Mouse (Mus musculus) inflammation-experienced regulatory T-cells, adult 6 months (primary cell): ENCODE results near the gene Matn4. TPM values are rescaled to one million over a fixed set of nuclear protein-coding genes. Genes with fewer than 3 reads are reported as not detected.

Source experiments
- ATAC-seq: one replicate; pipeline ENCODE4 v1.8.0; 2017
- polyA plus RNA-seq, 3 experiments: library from polyadenylated mRNA; unstranded; fragments of 100-300 nt; shearing (Covaris generic); gene quantifications; one replicate each; pipeline ENCODE4 v1.2.1; 2017

The Matn4 gene
- polyA plus RNA-seq, 3 experiments from 2014 or later = 0.21 TPM; not detected in 2

GRCm38 (mm10) chr2:164435216-164436090 is 30.5 kb upstream of the Matn4 start:
- ATAC-seq = no peak

DNA sequence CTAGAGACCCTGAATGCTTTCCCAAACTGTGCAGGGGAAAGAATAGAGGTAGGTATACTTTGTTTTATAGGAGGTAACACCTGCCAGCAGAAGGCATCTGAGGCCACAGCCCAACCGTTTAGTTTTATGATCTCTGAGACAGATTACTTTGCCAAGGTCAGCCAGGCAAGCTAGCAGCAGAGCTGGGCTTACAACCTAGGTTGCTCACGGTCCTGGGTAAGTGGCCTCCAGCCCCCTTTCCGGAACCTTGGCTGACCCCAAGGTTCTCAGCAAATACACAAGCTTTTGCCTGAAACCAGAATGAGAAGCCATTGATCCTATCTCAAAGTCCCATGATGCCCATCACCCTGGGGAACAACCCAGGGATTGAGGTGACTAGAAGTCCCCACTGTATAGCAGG is 29.7 kb upstream of the Matn4 start:
- no peak for ATAC-seq

GRCm38 (mm10) chr2:164433278-164433895 is 28.4 kb upstream of the Matn4 start:
- ATAC-seq = no peak

DNA sequence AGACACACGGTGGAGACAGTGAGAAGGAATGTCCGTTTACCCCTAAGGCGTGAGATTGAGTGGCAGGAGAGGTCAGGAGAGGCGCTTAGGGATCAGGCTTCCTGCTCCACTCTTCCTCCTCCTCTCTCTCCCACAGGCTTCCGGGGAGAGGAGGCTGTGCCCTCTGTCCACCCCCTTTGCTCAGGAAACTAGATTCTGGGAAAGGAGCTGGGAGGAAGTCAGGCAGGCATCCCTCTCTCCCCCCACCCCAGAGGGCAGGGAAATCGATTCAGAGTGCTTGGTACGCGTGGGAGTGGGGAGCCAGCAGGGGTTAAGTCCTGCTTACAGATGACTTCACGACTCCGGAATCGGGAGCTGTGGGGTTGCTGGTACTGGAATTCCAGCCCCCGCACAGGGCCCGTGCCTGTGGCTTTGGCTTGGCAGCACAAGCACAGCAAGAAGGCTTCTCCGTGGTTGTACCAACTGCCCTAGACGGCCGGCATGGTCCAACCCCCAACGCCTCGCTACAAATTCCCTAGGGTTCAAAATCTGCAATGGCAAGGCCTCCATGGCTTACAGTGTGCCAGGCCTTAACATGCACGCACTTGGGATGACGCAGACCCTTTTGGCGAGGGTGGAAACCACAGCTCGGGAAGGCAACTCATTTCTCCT is 27.7 kb upstream of the Matn4 start:
- ATAC-seq = no peak

DNA sequence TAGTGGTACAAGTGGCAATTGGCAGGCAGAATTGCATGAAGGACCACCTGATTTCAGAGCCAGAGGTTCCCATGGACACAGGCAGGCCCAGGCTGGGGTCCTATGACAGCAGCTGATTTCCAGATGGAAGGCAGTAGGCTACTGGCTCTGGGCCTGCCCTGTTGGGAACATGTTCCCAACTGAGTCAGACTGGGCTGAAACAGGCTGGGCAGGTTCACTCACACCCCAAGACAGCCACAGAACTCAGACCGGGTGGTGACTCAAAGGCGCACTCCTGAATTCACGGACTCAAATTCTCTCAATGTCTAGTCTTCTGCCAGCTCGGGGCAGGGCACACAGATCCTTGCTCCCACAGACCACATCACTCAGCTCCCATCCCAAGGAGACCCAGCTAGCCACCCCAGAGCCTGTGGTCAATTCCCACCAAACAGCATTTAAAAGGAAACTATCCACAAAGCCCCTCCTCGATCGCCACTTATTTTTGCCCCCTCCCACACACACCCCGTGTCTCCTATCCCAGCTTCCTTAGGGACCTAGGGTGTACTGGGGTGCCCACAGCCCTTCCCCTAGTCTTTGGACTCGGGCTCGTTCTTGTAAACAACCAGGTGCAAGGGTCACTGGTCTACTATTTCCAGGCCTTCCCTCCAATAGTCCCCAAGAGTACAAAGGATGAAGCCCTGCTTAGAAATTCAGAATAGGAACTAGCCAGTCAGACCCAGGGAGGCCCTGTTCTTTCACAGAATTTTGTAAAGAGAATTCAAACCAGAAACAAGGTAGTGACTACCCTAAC is 26.9 kb upstream of the Matn4 start:
- ATAC-seq = no peak

GRCm38 (mm10) chr2:164430697-164431096 is 25.7 kb upstream of the Matn4 start:
- no peak for ATAC-seq

- no peak for ATAC-seq
These were observed 25.1 kb upstream of the Matn4 start for GRCm38 (mm10) chr2:164429881-164430615.

DNA sequence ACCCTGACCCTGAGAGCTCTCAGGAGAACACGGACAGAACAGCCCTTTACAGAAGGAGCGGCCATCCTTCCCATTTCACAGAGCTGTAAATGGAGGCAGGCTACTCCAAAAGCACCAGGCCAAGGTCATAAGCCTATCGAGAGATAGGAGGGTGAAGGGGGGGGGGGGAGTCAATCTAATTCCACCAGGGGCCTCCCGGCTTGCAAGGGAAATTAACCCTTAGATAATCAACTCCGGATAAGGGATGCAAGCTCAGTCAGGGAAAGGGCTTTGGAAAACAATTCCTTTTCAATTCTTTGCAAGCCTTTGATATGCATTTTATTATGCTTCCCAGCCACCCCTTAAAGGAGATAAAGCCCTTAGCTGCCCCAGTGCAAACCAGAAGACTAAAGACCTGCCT is 23.5 kb upstream of the Matn4 start:
- no peak for ATAC-seq

- ATAC-seq = no peak
These were observed 22.0 kb upstream of the Matn4 start for GRCm38 (mm10) chr2:164426952-164427351.

DNA sequence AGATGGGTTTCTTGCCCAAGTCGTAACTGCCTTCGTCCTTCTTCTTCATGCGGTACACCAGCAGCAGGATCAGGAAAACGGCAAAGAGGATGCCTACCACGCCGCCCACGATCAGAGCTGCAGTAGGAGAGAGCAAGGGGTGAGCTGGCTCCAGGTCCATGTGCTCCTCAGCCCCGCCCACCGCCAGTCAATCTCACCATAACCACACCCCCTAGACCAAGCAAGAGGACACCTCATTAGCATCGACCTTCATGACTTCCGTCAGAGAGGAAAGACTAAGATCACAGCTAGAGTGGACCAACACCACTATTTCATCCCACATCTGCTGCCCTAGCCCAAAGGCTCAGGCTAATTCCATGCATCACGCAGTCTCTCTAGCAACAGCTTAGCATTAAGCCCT is 21.2 kb upstream of the Matn4 start:
- ATAC-seq = no peak

DNA sequence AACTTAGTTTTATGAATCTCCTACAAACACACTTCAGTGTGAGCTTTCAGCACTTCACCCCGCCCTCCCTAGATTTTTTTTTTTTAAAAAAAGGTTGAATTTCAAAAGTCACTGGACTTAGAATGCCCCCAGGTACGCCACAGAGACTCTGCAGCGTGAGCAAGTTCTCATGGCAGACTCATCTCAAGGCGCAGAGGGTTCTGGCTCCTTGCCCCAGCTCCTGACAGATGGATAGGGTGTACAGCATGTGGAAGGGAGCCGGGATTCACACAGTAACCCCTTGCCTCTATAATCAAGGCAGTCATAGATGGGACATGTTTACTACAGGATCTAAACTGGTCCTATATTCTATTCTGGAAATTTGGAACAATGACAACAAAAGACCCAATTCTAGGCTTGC is 20.4 kb upstream of the Matn4 start:
- no peak for ATAC-seq

- ATAC-seq = no peak
These were observed 19.4 kb upstream of the Matn4 start for GRCm38 (mm10) chr2:164424406-164424805.

DNA sequence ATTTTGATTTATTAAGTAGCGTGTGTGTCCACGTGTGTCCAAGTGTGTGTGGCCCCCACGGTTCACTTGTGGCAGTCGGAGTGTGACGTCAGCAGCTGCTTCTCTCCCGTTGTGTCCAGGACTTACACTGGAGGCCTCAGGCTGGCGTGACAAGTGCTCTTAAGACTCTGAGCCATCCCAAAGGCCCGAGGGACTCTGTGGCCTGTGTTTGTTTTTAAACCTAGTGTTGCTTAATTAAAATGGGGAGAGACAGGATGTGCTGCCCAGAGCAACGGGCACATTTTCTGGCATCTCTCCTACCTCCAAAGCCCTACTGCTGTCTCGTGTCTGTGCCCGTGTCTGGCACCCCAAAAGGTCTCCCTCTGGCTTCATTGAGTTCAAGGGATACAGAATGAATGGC is 18.5 kb upstream of the Matn4 start:
- ATAC-seq = no peak

DNA sequence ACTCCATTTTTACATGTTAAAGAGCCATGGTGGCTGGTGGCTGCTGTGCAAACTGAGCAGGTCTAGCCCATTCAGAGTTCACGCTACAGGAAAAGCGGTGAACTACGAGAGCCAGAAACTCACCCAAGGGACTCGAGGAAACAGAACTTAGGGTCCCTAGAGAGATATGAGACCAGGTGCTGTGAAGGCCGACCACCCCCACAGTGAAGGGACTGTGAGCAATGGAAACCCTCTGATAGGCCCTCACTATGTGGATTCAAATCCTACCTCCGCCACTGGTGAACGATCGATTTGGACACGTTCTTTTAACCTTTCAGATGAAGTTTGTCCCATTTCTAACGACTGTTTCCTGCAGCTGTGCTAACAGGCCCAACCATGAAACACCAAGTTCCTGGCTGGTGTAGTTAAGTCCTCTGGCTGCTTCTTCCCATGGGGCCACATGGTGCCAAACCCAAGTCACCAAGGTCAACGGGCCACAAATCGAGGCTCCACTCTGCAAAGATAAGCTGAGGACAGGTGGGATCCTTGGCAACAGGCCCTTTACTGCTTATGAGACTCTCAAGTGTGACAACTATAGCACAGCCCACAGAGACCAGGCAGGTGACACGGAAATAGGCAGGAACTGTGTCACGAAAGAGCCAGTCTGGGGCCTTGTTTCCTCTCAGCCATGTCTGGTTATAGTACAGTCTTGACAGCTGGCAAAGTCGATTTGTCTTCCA is 17.9 kb upstream of the Matn4 start:
- no peak for ATAC-seq

- no peak for ATAC-seq
These were observed 17.0 kb upstream of the Matn4 start for GRCm38 (mm10) chr2:164421979-164422378.

GRCm38 (mm10) chr2:164421306-164421705 is 16.3 kb upstream of the Matn4 start:
- ATAC-seq = no peak

DNA sequence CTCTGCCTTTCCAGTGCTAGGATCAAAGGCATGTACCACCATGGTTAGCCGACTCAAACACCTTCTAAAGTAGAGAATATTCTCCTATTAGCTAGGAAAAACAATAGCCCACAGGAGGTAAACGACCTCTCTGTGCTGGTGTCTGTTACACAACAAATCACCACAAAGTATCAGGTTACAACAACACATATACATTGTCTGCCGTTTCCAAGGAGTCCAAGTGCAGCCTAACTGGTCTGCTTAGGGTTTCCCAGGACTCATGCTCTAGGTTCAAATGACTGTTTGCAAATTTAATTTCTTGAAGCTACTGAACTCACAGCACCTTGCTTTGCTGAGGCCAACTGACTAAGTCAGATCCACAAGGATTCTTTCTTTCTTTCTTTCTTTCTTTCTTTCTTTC is 14.5 kb upstream of the Matn4 start:
- no peak for ATAC-seq

- ATAC-seq = no peak
These were observed 13.4 kb upstream of the Matn4 start for GRCm38 (mm10) chr2:164418308-164418875.

DNA sequence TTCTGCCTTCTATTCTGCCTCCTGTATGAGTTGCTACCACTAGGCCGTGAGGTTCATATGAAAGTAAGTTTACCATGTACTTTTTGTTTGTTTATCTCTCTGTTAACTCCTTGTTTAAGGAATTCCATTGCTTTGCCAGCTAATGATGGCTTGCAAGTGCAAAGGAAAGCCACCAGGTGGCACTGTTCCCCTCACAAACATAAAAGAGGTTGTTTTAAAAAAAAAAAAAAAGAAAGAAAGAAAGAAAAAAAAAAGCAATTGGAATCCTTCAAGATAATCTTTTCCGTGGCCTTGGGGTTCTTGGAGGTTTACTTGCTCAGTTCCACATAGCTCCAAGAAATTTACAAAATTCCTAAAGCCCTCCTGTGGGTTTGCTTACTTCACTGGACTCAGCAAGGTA is 12.2 kb upstream of the Matn4 start:
- no peak for ATAC-seq

GRCm38 (mm10) chr2:164414581-164414980 is 9.6 kb upstream of the Matn4 start:
- ATAC-seq = no peak

DNA sequence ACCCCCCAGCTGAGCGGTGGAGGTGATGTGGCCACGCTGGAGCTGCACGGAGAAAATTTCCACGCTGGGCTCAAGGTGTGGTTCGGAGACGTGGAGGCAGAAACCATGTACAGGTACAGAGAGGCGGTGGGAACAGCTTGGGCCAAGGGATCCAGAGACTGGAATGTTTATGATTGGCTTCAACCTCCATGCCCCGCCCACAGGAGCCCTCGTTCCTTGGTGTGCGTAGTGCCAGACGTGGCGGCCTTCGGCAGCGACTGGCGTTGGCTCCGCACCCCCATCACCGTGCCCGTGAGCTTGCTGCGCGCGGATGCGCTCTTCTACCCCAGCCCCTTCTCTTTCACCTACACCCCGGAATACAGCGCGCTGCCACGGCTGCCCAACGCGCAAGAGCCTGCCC is 9.2 kb upstream of the Matn4 start:
- no peak for ATAC-seq
